Mouse (Mus musculus) cerebellum, adult 2 months (tissue): Measurements from ENCODE around the gene Dlgap1. TPM values are rescaled to one million over a fixed set of nuclear protein-coding genes. Genes with fewer than 3 reads are reported as not detected.

ENCODE experiments used
- DNase-seq, 2 experiments: peaks; one replicate each; pipeline ENCODE4 v3.0.0; 2021
- H3K27ac ChIP-seq: fragments of 200-500 bp; 2 replicates; pipeline ENCODE4 v1.5.1; 2012; ENCODE audit warnings: low read length, control low read depth, inconsistent platforms; ENCODE audit not compliant: insufficient read depth
- H3K27me3 ChIP-seq: fragments of 200-500 bp; 2 replicates; pipeline ENCODE4 v1.6.1; 2012; ENCODE audit warnings: inconsistent platforms, mild to moderate bottlenecking, low read length, moderate library complexity; ENCODE audit not compliant: control insufficient read depth, insufficient read depth
- H3K4me1 ChIP-seq: fragments of 200-500 bp; 2 replicates; pipeline ENCODE4 v1.6.1; 2011; ENCODE audit warnings: low read length; ENCODE audit not compliant: control insufficient read depth, insufficient read depth
- H3K4me3 ChIP-seq: fragments of 200-500 bp; replicated peaks from 2 replicates; pipeline ENCODE3; 2011; ENCODE audit warnings: mild to moderate bottlenecking, low read depth, low read length, control low read depth; ENCODE audit not compliant: insufficient read depth
- CTCF ChIP-seq: fragments of 200-500 bp; IDR thresholded peaks from 2 replicates; pipeline ENCODE4 v1.5.1; 2011; ENCODE audit warnings: low read depth, mild to moderate bottlenecking, control low read depth, low read length, moderate library complexity, borderline replicate concordance; ENCODE audit not compliant: insufficient read depth
- POLR2A ChIP-seq: fragments of 200-500 bp; IDR thresholded peaks from 2 replicates; pipeline ENCODE4 v1.6.1; 2011; ENCODE audit warnings: low read length, control low read depth, borderline replicate concordance; ENCODE audit not compliant: insufficient read depth
- WGBS: fragments of 180-500 bp; shearing (Covaris S2); methylation state at CpG from one replicate; pipeline ENCODE4 v1.1.7; 2018; 5-methylcytosine and 5-hydroxymethylcytosine counted together
- polyA plus RNA-seq: library from polyadenylated mRNA; depleted of rRNA; stranded (reverse); fragments of >200 nt; gene quantifications from 2 replicates; pipeline ENCODE4 v1.2.3, GENCODE M21; 2012

Dlgap1 gene
- polyA plus RNA-seq, 1 experiment = 172 TPM

DNA sequence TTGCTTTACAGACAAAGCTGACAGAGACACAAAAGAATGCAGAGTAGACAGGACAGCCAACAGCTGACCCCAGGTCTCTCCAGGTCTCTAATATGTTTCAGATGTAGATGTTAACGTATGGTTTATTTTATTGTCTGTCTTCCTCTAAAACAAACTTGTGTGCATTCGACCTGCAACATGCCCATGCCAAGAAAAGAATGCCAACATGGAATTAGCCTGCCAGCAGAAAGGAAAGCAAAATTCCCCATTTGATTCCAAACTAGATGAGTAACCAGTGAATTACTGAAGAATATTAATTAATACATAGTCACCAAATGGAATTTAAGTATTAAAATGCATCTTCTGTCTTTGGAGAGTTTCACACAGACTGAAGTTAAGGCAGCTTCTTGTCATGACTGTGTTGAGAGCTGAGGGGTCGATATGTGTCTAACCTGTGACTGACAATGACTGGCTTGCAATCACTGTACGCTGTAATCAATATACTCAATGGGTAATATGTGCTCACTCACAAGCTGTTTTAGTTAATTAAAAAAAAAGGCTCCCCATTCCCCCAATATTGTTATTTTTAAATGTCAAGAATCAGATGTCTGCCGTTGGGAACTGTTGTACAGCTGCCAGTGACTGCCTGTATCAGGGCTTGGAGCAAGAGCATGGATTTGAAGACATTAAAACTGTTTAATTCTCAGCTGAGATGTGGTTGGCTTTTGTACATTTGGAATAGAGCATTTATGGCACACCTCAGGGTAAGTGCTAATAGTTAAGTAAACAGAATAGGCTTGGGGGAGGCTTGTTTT, 552.4 kb downstream of the Dlgap1 start:
- Histone ChIP-seq H3K4me1 (peaks cover 4% of the 10 kb centered on the region; the same call in 1 of the 2 replicates), H3K4me3 (peak overlapping the region; percentile 57), H3K27me3 (no peaks in the 10 kb centered on the region), H3K27ac (peak overlapping the region; percentile 80; the same call in 1 of the 2 replicates)
- 11% methylated on average over 5 of the region's 5 CpGs for WGBS
- TF ChIP-seq POLR2A = no peak
- no peak for TF ChIP-seq CTCF
- peak; percentile 43 to 62 for DNase-seq

DNA sequence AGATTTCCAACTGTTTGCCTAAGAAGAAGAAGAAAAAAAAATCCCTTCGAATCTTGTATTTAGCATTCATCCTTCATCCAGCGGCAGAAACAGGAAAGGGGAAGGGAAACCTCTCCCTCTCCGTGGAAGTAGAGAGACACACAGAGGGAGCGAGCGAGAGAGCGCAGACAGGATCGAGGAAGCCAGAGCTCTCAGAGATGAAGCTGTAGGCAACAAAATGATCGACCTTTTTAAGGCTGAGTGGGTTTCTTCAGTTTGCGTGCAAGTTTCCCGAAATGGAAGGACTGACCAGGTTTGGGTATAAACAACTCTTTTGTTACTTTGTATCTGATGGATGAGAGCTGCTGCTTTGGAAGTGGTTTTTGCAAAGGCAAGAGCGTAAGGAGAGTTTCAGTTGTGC, 553.1 kb downstream of the Dlgap1 start:
- Histone ChIP-seq H3K4me3 (peak overlapping the region; percentile 57), H3K27me3 (no peaks in the 10 kb centered on the region), H3K27ac (peak overlapping the region; percentile 57), H3K4me1 (peaks cover 5% of the 10 kb centered on the region; the same call in 1 of the 2 replicates)
- TF ChIP-seq CTCF (no peak; the same call in 1 of the 2 replicates), POLR2A (peak; percentile 73; the same call in 1 of the 2 replicates)
- peak; percentile 75 for DNase-seq
- 1% methylated on average over 11 of the region's 11 CpGs for WGBS

GRCm38 (mm10) chr17:70525990-70526389, 557.1 kb downstream of the Dlgap1 start:
- peak overlapping the region; percentile 0 for H3K4me3 ChIP-seq
- peak overlapping the region; percentile 68; the same call in 1 of the 2 replicates for H3K27ac ChIP-seq
- 5% methylated on average over 3 of the region's 3 CpGs for WGBS
- peaks cover 19% of the 10 kb centered on the region; the same call in 1 of the 2 replicates for H3K4me1 ChIP-seq
- DNase-seq = peak in 1 of 2 experiments; percentile 36
- TF ChIP-seq CTCF (no peak), POLR2A (no peak)
- H3K27me3 ChIP-seq = no peaks in the 10 kb centered on the region

DNA sequence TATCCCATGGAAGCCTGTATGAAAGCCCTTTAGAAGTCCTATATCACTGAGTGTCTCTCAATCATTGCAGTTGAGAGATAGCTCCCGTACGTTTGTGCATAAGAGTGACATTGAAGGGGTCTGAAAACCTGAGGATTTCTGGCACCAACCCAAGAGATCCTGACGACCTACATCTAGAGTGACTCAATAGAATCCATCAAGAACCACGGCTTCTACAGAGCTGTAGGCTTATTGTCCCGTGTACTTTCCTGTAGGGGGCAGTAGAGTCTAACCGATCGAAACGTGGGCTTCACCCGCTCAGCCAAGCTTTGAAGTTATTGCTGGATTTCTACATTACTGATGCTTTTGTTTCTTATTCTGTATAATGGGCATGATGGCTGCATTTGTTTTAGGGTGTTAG, 558.2 kb downstream of the Dlgap1 start:
- peak; percentile 82 for TF ChIP-seq CTCF
- TF ChIP-seq POLR2A = no peak
- no peak overlapping the region for H3K27ac ChIP-seq
- WGBS = 18% methylated on average over 9 of the region's 9 CpGs
- H3K4me3 ChIP-seq = no peak overlapping the region
- no peaks in the 10 kb centered on the region for H3K27me3 ChIP-seq
- DNase-seq = peak; percentile 61 to 75
- H3K4me1 ChIP-seq = peaks cover 19% of the 10 kb centered on the region; the same call in 1 of the 2 replicates

DNA sequence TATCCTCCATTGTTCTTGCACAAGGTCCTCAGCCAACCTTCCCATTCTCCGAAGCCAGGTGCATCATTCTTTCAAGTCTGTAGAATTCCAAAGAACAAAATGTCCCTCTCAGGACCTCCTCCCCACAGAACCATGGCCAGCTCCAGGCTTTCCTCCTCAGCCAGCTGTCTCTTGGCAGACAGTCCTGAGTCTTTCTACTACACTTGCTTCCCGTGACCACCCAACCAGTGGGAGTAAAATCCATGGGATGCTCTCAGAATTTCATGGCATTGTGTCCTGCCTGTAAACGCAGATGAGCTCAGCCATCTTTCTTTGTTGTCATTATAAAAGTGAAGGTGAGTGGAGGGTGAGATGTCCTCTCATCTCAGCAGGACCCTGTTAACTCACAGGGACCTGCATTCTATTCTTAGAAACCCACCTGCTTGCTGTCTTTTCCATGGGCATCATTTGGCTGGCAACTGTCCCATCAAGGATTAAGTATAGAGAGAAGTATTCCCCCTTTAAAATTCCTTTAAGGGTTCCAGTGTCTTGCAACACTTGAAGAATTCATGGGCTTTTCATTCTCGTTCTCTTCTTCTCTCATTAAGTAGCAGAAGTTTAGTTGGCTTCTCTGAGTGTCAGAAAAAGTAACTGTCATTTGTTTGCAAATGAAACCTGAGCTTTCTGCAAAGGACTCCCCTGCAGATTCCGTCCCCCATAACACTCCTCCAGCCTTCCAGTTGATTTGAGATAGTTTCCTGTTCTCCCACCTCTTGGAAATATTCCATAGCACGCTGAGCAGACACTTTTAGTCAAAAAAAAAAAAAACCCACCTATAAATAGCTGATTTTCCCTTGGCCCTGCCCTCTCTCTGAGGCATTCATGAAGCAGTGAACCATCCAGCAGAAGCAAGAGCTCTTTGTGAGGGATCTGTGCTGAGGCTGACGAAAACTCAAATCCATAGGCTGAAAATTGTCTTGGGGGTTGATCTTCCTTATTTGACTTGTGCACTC, 559.6 kb downstream of the Dlgap1 start:
- Histone ChIP-seq H3K27ac (peak overlapping the region; percentile 46), H3K4me1 (peaks cover 19% of the 10 kb centered on the region; the same call in 1 of the 2 replicates), H3K27me3 (no peaks in the 10 kb centered on the region), H3K4me3 (no peak overlapping the region)
- no peak for TF ChIP-seq CTCF
- TF ChIP-seq POLR2A = no peak
- DNase-seq = peak; percentile 59 to 77
- WGBS = 7% methylated on average over 7 of the region's 7 CpGs

GRCm38 (mm10) chr17:70534321-70534720, 565.4 kb downstream of the Dlgap1 start:
- no peak for DNase-seq
- 72% methylated on average over 3 of the region's 3 CpGs for WGBS

GRCm38 (mm10) chr17:70541816-70542215, 572.9 kb downstream of the Dlgap1 start:
- H3K27me3 ChIP-seq = no peaks in the 10 kb centered on the region

More at GRCm38 (mm10) chr17:70534321-70534720, 565.4 kb downstream of the Dlgap1 start:
- H3K4me1 ChIP-seq = peaks cover 6% of the 10 kb centered on the region; the same call in 1 of the 2 replicates
- H3K27ac ChIP-seq = no peak overlapping the region
- H3K4me3 ChIP-seq = no peak overlapping the region
- H3K27me3 ChIP-seq = no peaks in the 10 kb centered on the region
- no peak for TF ChIP-seq CTCF
- no peak for TF ChIP-seq POLR2A

More at GRCm38 (mm10) chr17:70541816-70542215, 572.9 kb downstream of the Dlgap1 start:
- WGBS = 90% methylated on average over 4 of the region's 4 CpGs
- TF ChIP-seq POLR2A (no peak), CTCF (no peak)
- DNase-seq = no peak
- Histone ChIP-seq H3K4me3 (no peak overlapping the region), H3K4me1 (no peaks in the 10 kb centered on the region), H3K27ac (no peak overlapping the region)
